21 mouse cellular contexts compared by ENCODE assay signal in the genomic region with DNA sequence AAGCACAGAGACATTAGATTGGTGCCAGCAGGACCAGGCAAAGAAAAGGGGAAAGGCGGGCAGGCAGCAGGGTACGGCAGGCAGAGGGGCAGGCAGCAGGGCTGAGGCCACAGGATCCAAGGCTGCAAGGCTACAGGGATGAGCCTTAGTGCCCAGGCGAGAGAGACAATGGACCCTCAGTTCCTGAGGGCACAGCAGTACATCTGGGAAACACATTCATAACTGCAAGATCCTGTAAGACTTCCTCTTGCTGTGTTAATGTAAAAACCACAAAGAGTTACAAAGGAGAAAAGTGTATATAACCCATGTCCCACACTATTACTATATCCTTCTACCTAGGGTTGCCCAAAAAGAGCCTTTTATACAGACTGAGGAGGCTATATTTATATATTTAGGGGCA. TPM values are rescaled to one million over a fixed set of nuclear protein-coding genes. Genes with fewer than 3 reads are reported as not detected.
A peak's percentile ranks its signal among the peaks of the same experiment; 100 is the strongest.
DNase-seq lines count a peak whose midpoint lies in the region; ATAC-seq and TF ChIP-seq lines count a peak whose summit lies in the region.
"Had no signal": no experiment of that assay in that cellular context is flagged by ENCODE, and none has a peak within 500 bp of the region (broad histone marks: within the 10 kb centered on the region; RNA-seq: fewer than 3 reads in every experiment).

No protein-coding gene starts in this region.

- peak overlapping the region; percentile 18 for H3K27ac ChIP-seq in bone marrow, adult 2 months (ENCODE audit: control insufficient read depth, insufficient read depth, low read depth, low read length, poor library complexity)
- H3K27ac ChIP-seq: embryonic facial prominence, embryonic 12.5 days; forebrain, embryonic 15.5 days; heart, adult 2 months; heart, embryonic 13.5 days; hindbrain, embryonic 13.5 days; hindbrain, postnatal 0 days had no signal

- no peak overlapping the region for H3K4me3 ChIP-seq in bone marrow, adult 2 months (replicated peaks; ENCODE audit: control insufficient read depth, low read depth, low read length)
- H3K4me3 ChIP-seq: embryonic facial prominence, embryonic 12.5 days; forebrain, embryonic 15.5 days; heart, adult 2 months; heart, embryonic 13.5 days; hindbrain, embryonic 13.5 days had no signal

- TF ChIP-seq CTCF in bone marrow, adult 2 months (IDR thresholded peaks at IDR 0.05; ENCODE audit: control insufficient read depth, insufficient read depth, low read length) = no peak

- WGBS in bone marrow, adult 2 months = 24% methylated on average over 3 of the region's 3 CpGs

- peak; percentile 46 to 51 for ATAC-seq in hematopoietic stem cell, adult 5-6 weeks (replicated peaks in 1 of 2; ENCODE audit: insufficient read depth in 1 of 2, low FRiP score in 2 of 2, low TSS enrichment in 1 of 2, low read depth in 1 of 2, poor library complexity in 2 of 2, severe bottlenecking in 2 of 2)
- ATAC-seq: CD4-positive, CD25-positive, alpha-beta regulatory T cell, adult 4 months; forebrain, embryonic 15.5 days; hindbrain, postnatal 0 days had no signal

- TF ChIP-seq POLR2A in bone marrow, adult 2 months (IDR thresholded peaks at IDR 0.05; ENCODE audit: borderline replicate concordance, control insufficient read depth, low read depth, low read length) = no peak

- peak; percentile 53 for DNase-seq in 416B (ENCODE audit: low read depth)
- peak; percentile 44 for DNase-seq in mesoderm, embryonic 11.5 days (ENCODE audit: low read depth, low spot score)
- DNase-seq in adrenal gland, adult 8-10 months = no peak
- no peak for DNase-seq in kidney, postnatal 10 days
- DNase-seq: adrenal gland, postnatal 10 days; B cell, adult 2 months; cerebellum, adult 18-20 months; cerebellum, adult 9-11 months; cerebellum, postnatal 36 days; gastrocnemius, postnatal 36 days; heart, adult 2 months; heart, postnatal 10 days; heart, postnatal 4 days had no signal

- H3K4me1 ChIP-seq in bone marrow, adult 2 months (ENCODE audit: control insufficient read depth, insufficient read depth, low read length) = no peaks in the 10 kb centered on the region; the same call in 1 of the 2 replicates
- H3K4me1 ChIP-seq: embryonic facial prominence, embryonic 12.5 days; forebrain, embryonic 15.5 days; hindbrain, embryonic 13.5 days had no signal

RNA-seq across cellular contexts. Expression of gene Srpk2, which starts 33.9 kb away (rescaled TPM):
- 8.9 and 22.8 TPM in 2 replicates for polyA plus RNA-seq in bone marrow, adult 2 months (2011; ENCODE audit: insufficient read depth, insufficient read length, low replicate concordance, missing spikeins)
- total RNA-seq in hematopoietic stem cell, adult 5-6 weeks (2017) = 57.6 and 61.7 TPM in 2 replicates
- 10 to 100 TPM; 59.9 to 75.7 (median 66.8) TPM for total RNA-seq in adrenal gland, adult 8-10 months (2022)

Comparison
In these comparisons a context has a peak if more than half of its experiments do, and no peak if none do; other contexts are left out.
1. DNase-seq: peak in 416B (single experiment) and mesoderm, embryonic 11.5 days (single experiment); none in adrenal gland, adult 8-10 months (single experiment) and kidney, postnatal 10 days (single experiment).